Mouse (Mus musculus) lung, embryonic 15.5 days (tissue): Measurements from ENCODE around the gene Gas2. TPM values are rescaled to one million over a fixed set of nuclear protein-coding genes. Genes with fewer than 3 reads are reported as not detected.

ENCODE experiments used
- ATAC-seq: fragments of 200-750 bp; cut with Nextera tagmentation; 2 replicates; pipeline ENCODE4 v1.8.0; 2017; ENCODE audit warnings: moderate number of reproducible peaks, borderline replicate concordance; ENCODE audit not compliant: low FRiP score, low TSS enrichment; ENCODE audit errors: extremely low read depth
- H3K27ac ChIP-seq: fragments of 300-500 bp; sonication (generic); 2 replicates; pipeline ENCODE4 v1.5.1; 2015; ENCODE audit warnings: moderate library complexity, mild to moderate bottlenecking, inconsistent platforms
- H3K27me3 ChIP-seq: fragments of 300-500 bp; sonication (generic); 2 replicates; pipeline ENCODE4 v1.6.1; 2015; ENCODE audit warnings: inconsistent platforms
- H3K36me3 ChIP-seq: fragments of 300-500 bp; sonication (generic); 2 replicates; pipeline ENCODE4 v1.6.1; 2015; ENCODE audit warnings: inconsistent platforms
- H3K4me1 ChIP-seq: fragments of 300-500 bp; sonication (generic); 2 replicates; pipeline ENCODE4 v1.6.1; 2015; ENCODE audit warnings: inconsistent platforms
- H3K4me2 ChIP-seq: fragments of 300-500 bp; sonication (generic); 2 replicates; pipeline ENCODE4 v1.6.1; 2015; ENCODE audit warnings: inconsistent platforms, mild to moderate bottlenecking, moderate library complexity
- H3K4me3 ChIP-seq: fragments of 300-500 bp; sonication (generic); 2 replicates; pipeline ENCODE4 v1.5.1; 2015; ENCODE audit warnings: mild to moderate bottlenecking, inconsistent platforms
- H3K9ac ChIP-seq: fragments of 300-500 bp; sonication (generic); 2 replicates; pipeline ENCODE4 v1.6.1; 2015; ENCODE audit warnings: inconsistent platforms
- H3K9me3 ChIP-seq: fragments of 300-500 bp; sonication (generic); 2 replicates; pipeline ENCODE4 v1.6.1; 2016; ENCODE audit warnings: inconsistent platforms
- WGBS: fragments of 180-500 bp; shearing (Covaris S2); methylation state at CpG from one replicate; pipeline ENCODE4 v1.1.7; 2015; 5-methylcytosine and 5-hydroxymethylcytosine counted together
- polyA plus RNA-seq: library from polyadenylated mRNA; unstranded; fragments of >200 nt; fragmentation: Nextera tagmentation; extraction: Ambion mirVana; gene quantifications from 2 replicates; pipeline ENCODE4 v1.2.1, GENCODE M21; 2015

Gas2 gene
- polyA plus RNA-seq, 1 experiment from 2014 or later = 14.4 TPM

- Histone ChIP-seq H3K4me3 (no peak overlapping the region), H3K27ac (no peak overlapping the region), H3K4me2 (no peak overlapping the region), H3K9ac (no peak overlapping the region), H3K4me1 (no peaks in the 10 kb centered on the region), H3K9me3 (no peaks in the 10 kb centered on the region), H3K27me3 (no peaks in the 10 kb centered on the region), H3K36me3 (no peaks in the 10 kb centered on the region)
- WGBS = 83% methylated on average over 5 of the region's 5 CpGs
- no peak for ATAC-seq
These were observed 9.8 kb upstream of the Gas2 start for GRCm38 (mm10) chr7:51851890-51852507.

GRCm38 (mm10) chr7:51862097-51862492 is 280 bp downstream of the Gas2 start, which contains the start of gene Fancf:
Fancf (minus strand) TSS chr7:51862267.
- peak; percentile 98 for ATAC-seq

GRCm38 (mm10) chr7:51862842-51863241 is 1.0 kb downstream of the Gas2 start:
- H3K9me3 ChIP-seq = no peaks in the 10 kb centered on the region
- H3K36me3 ChIP-seq = 0 out of 2 replicates have a peak, but pooled peaks cover 5% of the 10 kb centered on the region
- peak overlapping the region; percentile 97 for H3K27ac ChIP-seq
- no peak for ATAC-seq
- H3K4me1 ChIP-seq = peaks cover 14% of the 10 kb centered on the region
- H3K9ac ChIP-seq = peak overlapping the region; percentile 65
- 69% methylated on average over 3 of the region's 3 CpGs for WGBS
- peak overlapping the region; percentile 86 for H3K4me2 ChIP-seq
- peak overlapping the region; percentile 81 for H3K4me3 ChIP-seq
- no peaks in the 10 kb centered on the region for H3K27me3 ChIP-seq

More at GRCm38 (mm10) chr7:51862097-51862492, 280 bp downstream of the Gas2 start, which contains the start of gene Fancf:
- Histone ChIP-seq H3K36me3 (0 out of 2 replicates have a peak, but pooled peaks cover 3% of the 10 kb centered on the region), H3K4me3 (peak within 1 kb of the TSS; percentile 81), H3K9ac (peak within 1 kb of the TSS; percentile 83), H3K9me3 (no peaks in the 10 kb centered on the region), H3K27me3 (no peaks in the 10 kb centered on the region), H3K27ac (peak within 1 kb of the TSS; percentile 97), H3K4me2 (peak within 1 kb of the TSS; percentile 86), H3K4me1 (peaks cover 14% of the 10 kb centered on the region)
- WGBS = under 1% methylated on average over 37 of the region's 43 CpGs

- 52% methylated on average over 1 of the region's 1 CpGs for WGBS
- peaks cover 14% of the 10 kb centered on the region for H3K4me1 ChIP-seq
- ATAC-seq = no peak
These were observed 3.5 kb downstream of the Gas2 start for GRCm38 (mm10) chr7:51865336-51865735.

GRCm38 (mm10) chr7:51867983-51868382 is 6.2 kb downstream of the Gas2 start:
- H3K4me1 ChIP-seq = peaks cover 2% of the 10 kb centered on the region
- ATAC-seq = no peak
- no peak overlapping the region for H3K4me2 ChIP-seq
- no peaks in the 10 kb centered on the region for H3K9me3 ChIP-seq
- no peak overlapping the region for H3K4me3 ChIP-seq
- WGBS = 65% methylated on average over 1 of the region's 1 CpGs
- no peak overlapping the region for H3K9ac ChIP-seq
- no peak overlapping the region for H3K27ac ChIP-seq
- no peaks in the 10 kb centered on the region for H3K27me3 ChIP-seq
- H3K36me3 ChIP-seq = 0 out of 2 replicates have a peak, but pooled peaks cover 2% of the 10 kb centered on the region

More at GRCm38 (mm10) chr7:51865336-51865735, 3.5 kb downstream of the Gas2 start:
- no peaks in the 10 kb centered on the region for H3K9me3 ChIP-seq
- 0 out of 2 replicates have a peak, but pooled peaks cover 2% of the 10 kb centered on the region for H3K36me3 ChIP-seq
- H3K9ac ChIP-seq = no peak overlapping the region
- H3K4me2 ChIP-seq = no peak overlapping the region
- no peaks in the 10 kb centered on the region for H3K27me3 ChIP-seq
- H3K27ac ChIP-seq = no peak overlapping the region
- no peak overlapping the region for H3K4me3 ChIP-seq

GRCm38 (mm10) chr7:51872041-51872440 is 10.2 kb downstream of the Gas2 start:
- H3K9ac ChIP-seq = no peak overlapping the region
- H3K27me3 ChIP-seq = no peaks in the 10 kb centered on the region
- no peaks in the 10 kb centered on the region for H3K4me1 ChIP-seq
- H3K27ac ChIP-seq = no peak overlapping the region
- 0 out of 2 replicates have a peak, but pooled peaks cover 2% of the 10 kb centered on the region for H3K36me3 ChIP-seq
- H3K4me3 ChIP-seq = no peak overlapping the region
- H3K4me2 ChIP-seq = no peak overlapping the region
- 92% methylated on average over 1 of the region's 1 CpGs for WGBS
- H3K9me3 ChIP-seq = no peaks in the 10 kb centered on the region
- ATAC-seq = no peak

GRCm38 (mm10) chr7:51872597-51872996 is 10.8 kb downstream of the Gas2 start:
- Histone ChIP-seq H3K27ac (no peak overlapping the region), H3K9me3 (no peaks in the 10 kb centered on the region), H3K27me3 (no peaks in the 10 kb centered on the region), H3K9ac (no peak overlapping the region), H3K4me2 (no peak overlapping the region), H3K36me3 (no peaks in the 10 kb centered on the region), H3K4me1 (no peaks in the 10 kb centered on the region), H3K4me3 (no peak overlapping the region)
- ATAC-seq = no peak

- H3K4me2 ChIP-seq = no peak overlapping the region
These were observed 14.5 kb downstream of the Gas2 start for GRCm38 (mm10) chr7:51876316-51876715.

GRCm38 (mm10) chr7:51878730-51879129 is 16.9 kb downstream of the Gas2 start:
- H3K4me1 ChIP-seq = 0 out of 2 replicates have a peak, but pooled peaks cover 7% of the 10 kb centered on the region
- no peak for ATAC-seq
- peak overlapping the region; percentile 44 for H3K9ac ChIP-seq
- H3K9me3 ChIP-seq = no peaks in the 10 kb centered on the region
- H3K36me3 ChIP-seq = no peaks in the 10 kb centered on the region
- no peaks in the 10 kb centered on the region for H3K27me3 ChIP-seq
- H3K4me2 ChIP-seq = peak overlapping the region; percentile 79
- H3K4me3 ChIP-seq = peak overlapping the region; percentile 42
- peak overlapping the region; percentile 85 for H3K27ac ChIP-seq
- WGBS = under 1% methylated on average over 8 of the region's 8 CpGs

More at GRCm38 (mm10) chr7:51876316-51876715, 14.5 kb downstream of the Gas2 start:
- Histone ChIP-seq H3K9ac (no peak overlapping the region), H3K27ac (no peak overlapping the region), H3K9me3 (no peaks in the 10 kb centered on the region), H3K4me1 (0 out of 2 replicates have a peak, but pooled peaks cover 7% of the 10 kb centered on the region), H3K4me3 (no peak overlapping the region), H3K27me3 (no peaks in the 10 kb centered on the region), H3K36me3 (no peaks in the 10 kb centered on the region)
- no peak for ATAC-seq

GRCm38 (mm10) chr7:51879136-51879723 is 17.4 kb downstream of the Gas2 start:
- Histone ChIP-seq H3K4me2 (peak overlapping the region; percentile 79), H3K27me3 (no peaks in the 10 kb centered on the region), H3K4me3 (peak overlapping the region; percentile 42), H3K27ac (peak overlapping the region; percentile 85), H3K4me1 (0 out of 2 replicates have a peak, but pooled peaks cover 7% of the 10 kb centered on the region), H3K36me3 (no peaks in the 10 kb centered on the region), H3K9ac (peak overlapping the region; percentile 44), H3K9me3 (no peaks in the 10 kb centered on the region)
- peak; percentile 93 for ATAC-seq
- under 1% methylated on average over 17 of the region's 17 CpGs for WGBS

GRCm38 (mm10) chr7:51880121-51880520 is 18.3 kb downstream of the Gas2 start:
- Histone ChIP-seq H3K4me3 (no peak overlapping the region), H3K27ac (no peak overlapping the region), H3K9me3 (no peaks in the 10 kb centered on the region), H3K9ac (no peak overlapping the region), H3K4me2 (no peak overlapping the region), H3K36me3 (no peaks in the 10 kb centered on the region), H3K27me3 (no peaks in the 10 kb centered on the region), H3K4me1 (0 out of 2 replicates have a peak, but pooled peaks cover 7% of the 10 kb centered on the region)
- ATAC-seq = no peak
- WGBS = 70% methylated on average over 4 of the region's 4 CpGs

GRCm38 (mm10) chr7:51885345-51885744 is 23.5 kb downstream of the Gas2 start:
- H3K9ac ChIP-seq = no peak overlapping the region
- H3K27me3 ChIP-seq = no peaks in the 10 kb centered on the region
- WGBS = 73% methylated on average over 3 of the region's 3 CpGs
- no peaks in the 10 kb centered on the region for H3K9me3 ChIP-seq
- H3K27ac ChIP-seq = no peak overlapping the region
- H3K4me2 ChIP-seq = no peak overlapping the region
- no peaks in the 10 kb centered on the region for H3K36me3 ChIP-seq
- ATAC-seq = no peak
- H3K4me3 ChIP-seq = no peak overlapping the region
- H3K4me1 ChIP-seq = no peaks in the 10 kb centered on the region
